Mouse (Mus musculus): ENCODE results near the gene Dcaf1. TPM values are rescaled to one million over a fixed set of nuclear protein-coding genes. Genes with fewer than 3 reads are reported as not detected.

The Dcaf1 gene
- polyA plus RNA-seq, 1 experiment from 2014 or later: 7.9 TPM

DNA sequence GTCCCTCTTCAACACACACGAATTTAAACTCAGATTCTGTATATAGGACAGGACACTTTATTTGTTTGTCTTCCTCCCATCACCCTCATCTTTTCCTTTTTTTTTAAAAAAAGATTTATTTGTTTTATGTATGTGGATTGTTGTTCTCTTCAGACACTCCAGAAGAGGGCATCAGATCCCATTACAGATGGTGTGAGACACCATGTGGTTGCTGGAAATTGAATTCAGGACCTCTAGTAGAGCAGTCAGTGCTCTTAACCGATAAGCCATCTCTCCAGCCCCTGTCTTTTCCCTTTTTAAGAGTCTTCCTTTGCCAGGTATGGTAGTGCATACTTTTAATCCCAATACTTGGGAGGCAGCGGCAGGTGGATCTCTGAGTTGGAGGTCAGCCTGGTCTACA, 35.0 kb downstream of the Dcaf1 start:
- Histone ChIP-seq H3K4me2 (ENCODE audit: low read length) (no peak overlapping the region), H3K27ac (no peak overlapping the region), H3K4me1 (replicated peaks; ENCODE audit: insufficient read depth, low read length) (no peaks in the 10 kb centered on the region), H3K9ac (ENCODE audit: low read depth, low read length) (no peak overlapping the region), H3K27me3 (ENCODE audit: insufficient read depth, low read length) (no peaks in the 10 kb centered on the region), H3K9me3 (replicated peaks; ENCODE audit: low read length) (no peaks in the 10 kb centered on the region), H3K36me3 (ENCODE audit: insufficient read depth, low read length) (peaks cover 52% of the 10 kb centered on the region), H3K4me3 (replicated peaks; ENCODE audit: low read depth, low read length) (no peak overlapping the region)
- DNase-seq (ENCODE audit: low spot score) (no peak), ATAC-seq (replicated peaks; ENCODE audit: low FRiP score, low read depth) (no peak)
- peak; percentile 24; the same call in 1 of the 2 replicates for TF ChIP-seq CTCF (IDR thresholded peaks at IDR 0.05; ENCODE audit: low read depth)
- 89% methylated on average over 3 of the region's 3 CpGs for WGBS

DNA sequence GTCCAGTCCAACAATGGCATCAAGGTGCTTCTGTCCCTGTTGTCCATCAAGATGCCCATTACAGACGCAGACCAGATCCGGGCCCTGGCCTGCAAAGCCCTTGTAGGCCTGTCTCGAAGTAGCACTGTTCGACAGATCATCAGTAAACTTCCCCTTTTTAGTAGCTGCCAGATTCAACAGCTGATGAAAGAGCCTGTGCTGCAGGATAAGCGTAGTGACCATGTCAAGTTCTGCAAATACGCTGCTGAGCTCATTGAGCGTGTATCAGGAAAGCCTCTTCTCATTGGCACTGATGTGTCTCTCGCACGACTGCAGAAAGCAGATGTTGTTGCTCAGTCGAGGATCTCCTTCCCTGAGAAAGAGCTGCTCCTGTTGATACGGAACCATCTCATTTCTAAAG, 36.4 kb downstream of the Dcaf1 start:
- peaks cover 52% of the 10 kb centered on the region for H3K36me3 ChIP-seq (ENCODE audit: insufficient read depth, low read length)

DNA sequence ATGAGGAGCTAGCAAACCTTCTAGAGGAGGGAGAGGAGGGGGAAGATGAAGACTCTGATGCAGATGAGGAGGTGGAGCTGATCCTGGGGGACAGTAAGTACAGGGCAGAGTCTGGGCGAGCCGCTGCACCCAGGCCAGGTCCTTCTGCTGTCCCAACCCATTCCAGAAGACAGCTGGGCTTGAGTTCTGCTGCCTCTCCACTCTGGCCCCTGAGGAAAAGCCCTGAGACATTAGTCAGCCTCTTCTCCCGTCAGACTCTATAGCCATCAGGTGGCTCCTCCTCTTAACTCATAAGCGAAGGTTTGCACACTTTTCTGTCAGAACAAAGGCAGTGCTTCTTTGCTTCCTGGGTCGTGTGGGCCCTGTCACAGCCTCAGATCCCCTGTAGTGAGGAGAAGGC, 52.5 kb downstream of the Dcaf1 start:
- no peaks in the 10 kb centered on the region for H3K4me1 ChIP-seq (replicated peaks; ENCODE audit: insufficient read depth, low read length)
- H3K4me3 ChIP-seq (replicated peaks; ENCODE audit: low read depth, low read length): no peak overlapping the region
- H3K27ac ChIP-seq: no peak overlapping the region
- no peaks in the 10 kb centered on the region for H3K9me3 ChIP-seq (replicated peaks; ENCODE audit: low read length)
- H3K9ac ChIP-seq (ENCODE audit: low read depth, low read length): no peak overlapping the region
- H3K4me2 ChIP-seq (ENCODE audit: low read length): no peak overlapping the region
- no peak for DNase-seq (ENCODE audit: low spot score)
- no peak for TF ChIP-seq CTCF (IDR thresholded peaks at IDR 0.05; ENCODE audit: low read depth)
- ATAC-seq (replicated peaks; ENCODE audit: low FRiP score, low read depth): no peak
- peaks cover 43% of the 10 kb centered on the region for H3K36me3 ChIP-seq (ENCODE audit: insufficient read depth, low read length)
- WGBS: 84% methylated on average over 5 of the region's 5 CpGs
- H3K27me3 ChIP-seq (ENCODE audit: insufficient read depth, low read length): no peaks in the 10 kb centered on the region

More for the DNA sequence above, 36.4 kb downstream of the Dcaf1 start:
- Histone ChIP-seq H3K4me3 (replicated peaks; ENCODE audit: low read depth, low read length) (no peak overlapping the region), H3K4me2 (ENCODE audit: low read length) (no peak overlapping the region), H3K9ac (ENCODE audit: low read depth, low read length) (no peak overlapping the region), H3K9me3 (replicated peaks; ENCODE audit: low read length) (no peaks in the 10 kb centered on the region), H3K27me3 (ENCODE audit: insufficient read depth, low read length) (no peaks in the 10 kb centered on the region), H3K4me1 (replicated peaks; ENCODE audit: insufficient read depth, low read length) (no peaks in the 10 kb centered on the region), H3K27ac (no peak overlapping the region)
- DNase-seq (ENCODE audit: low spot score) (no peak), ATAC-seq (replicated peaks; ENCODE audit: low FRiP score, low read depth) (no peak)
- no peak for TF ChIP-seq CTCF (IDR thresholded peaks at IDR 0.05; ENCODE audit: low read depth)
- 92% methylated on average over 11 of the region's 11 CpGs for WGBS

DNA sequence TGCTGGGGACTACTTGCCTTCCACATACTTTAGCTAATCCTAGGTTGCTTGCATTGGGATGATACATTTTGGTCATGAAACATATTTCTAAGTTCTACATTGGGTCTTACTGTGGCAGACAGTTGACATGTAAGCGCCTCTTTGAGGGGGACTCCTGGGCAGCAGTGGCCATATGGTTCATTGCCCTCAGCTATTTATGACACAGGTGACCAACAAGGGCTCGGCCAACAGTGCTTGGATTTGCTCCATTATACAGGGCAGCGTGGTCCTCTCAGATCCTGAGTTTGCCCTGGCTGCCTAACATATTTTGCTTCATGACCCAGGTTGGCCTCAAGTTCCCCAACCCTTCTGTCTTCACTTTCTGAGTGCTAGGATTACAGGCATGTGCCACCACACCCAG, 55.0 kb downstream of the Dcaf1 start:
- DNase-seq (ENCODE audit: low spot score) (no peak), ATAC-seq (replicated peaks; ENCODE audit: low FRiP score, low read depth) (no peak)
- H3K4me1 ChIP-seq (replicated peaks; ENCODE audit: insufficient read depth, low read length): no peaks in the 10 kb centered on the region
- TF ChIP-seq CTCF (IDR thresholded peaks at IDR 0.05; ENCODE audit: low read depth): no peak
- WGBS: 57% methylated on average over 3 of the region's 3 CpGs
- H3K4me2 ChIP-seq (ENCODE audit: low read length): no peak overlapping the region
- H3K36me3 ChIP-seq (ENCODE audit: insufficient read depth, low read length): peaks cover 43% of the 10 kb centered on the region
- no peaks in the 10 kb centered on the region for H3K9me3 ChIP-seq (replicated peaks; ENCODE audit: low read length)
- no peaks in the 10 kb centered on the region for H3K27me3 ChIP-seq (ENCODE audit: insufficient read depth, low read length)
- no peak overlapping the region for H3K27ac ChIP-seq
- no peak overlapping the region for H3K9ac ChIP-seq (ENCODE audit: low read depth, low read length)
- no peak overlapping the region for H3K4me3 ChIP-seq (replicated peaks; ENCODE audit: low read depth, low read length)

DNA sequence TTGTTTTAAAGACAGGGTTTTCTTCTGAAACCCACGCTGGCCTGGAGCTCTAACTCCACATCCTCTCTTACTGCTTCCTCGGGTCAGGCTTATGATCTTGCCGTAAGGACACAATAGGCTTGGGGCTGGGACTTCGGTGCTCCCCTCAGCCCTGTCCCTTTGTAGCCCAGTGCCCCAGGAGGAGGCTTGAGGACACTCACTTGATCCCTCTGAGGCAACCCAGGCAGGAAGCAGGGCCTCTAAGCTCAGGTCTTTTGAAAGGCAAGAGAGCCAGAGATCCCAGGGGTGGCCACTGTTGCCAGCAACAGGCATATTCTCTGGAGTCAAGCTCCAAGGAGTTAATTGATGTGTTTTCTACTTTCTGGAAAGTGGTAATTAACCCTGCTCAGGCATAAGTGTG, 57.8 kb downstream of the Dcaf1 start:
- Histone ChIP-seq H3K9me3 (replicated peaks; ENCODE audit: low read length) (no peaks in the 10 kb centered on the region), H3K9ac (ENCODE audit: low read depth, low read length) (no peak overlapping the region), H3K4me2 (ENCODE audit: low read length) (no peak overlapping the region), H3K36me3 (ENCODE audit: insufficient read depth, low read length) (peaks cover 51% of the 10 kb centered on the region), H3K4me1 (replicated peaks; ENCODE audit: insufficient read depth, low read length) (peaks cover 9% of the 10 kb centered on the region), H3K27me3 (ENCODE audit: insufficient read depth, low read length) (no peaks in the 10 kb centered on the region), H3K4me3 (replicated peaks; ENCODE audit: low read depth, low read length) (no peak overlapping the region), H3K27ac (no peak overlapping the region)
- TF ChIP-seq CTCF (IDR thresholded peaks at IDR 0.05; ENCODE audit: low read depth): no peak
- 70% methylated on average over 4 of the region's 4 CpGs for WGBS
- DNase-seq (ENCODE audit: low spot score) (no peak), ATAC-seq (replicated peaks; ENCODE audit: low FRiP score, low read depth) (no peak)

DNA sequence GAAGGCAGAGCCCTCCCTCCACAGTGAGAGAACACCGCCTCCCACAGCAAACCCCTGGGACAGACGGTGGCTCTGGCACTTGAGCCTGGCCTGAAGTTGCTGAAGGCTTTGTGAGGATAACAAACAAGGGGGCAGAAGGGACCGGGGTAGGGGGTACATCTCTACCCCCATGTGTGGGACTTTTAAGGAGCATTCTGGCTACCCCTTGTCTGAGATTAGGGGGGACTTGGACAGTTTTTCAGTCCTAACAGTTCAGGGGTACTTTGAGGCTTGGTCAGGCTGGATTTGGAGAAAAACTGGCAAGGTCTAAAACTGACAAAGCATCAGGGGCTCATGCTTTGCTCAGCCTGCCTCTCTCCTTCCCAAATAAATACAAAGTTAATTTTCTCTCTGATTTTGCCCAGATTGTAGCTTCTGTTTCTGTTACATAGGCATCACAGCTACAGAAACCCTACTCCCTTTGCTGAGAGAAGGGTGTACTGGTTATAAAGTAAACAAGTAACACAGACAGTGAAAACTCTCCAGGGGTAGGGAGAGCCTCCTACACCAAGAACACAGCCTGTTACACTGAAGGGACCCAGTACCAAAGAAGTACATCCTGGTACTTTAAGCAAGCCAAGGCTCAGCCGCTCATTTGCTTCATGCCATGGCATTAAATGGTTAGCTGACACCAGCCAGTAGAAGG, 59.5 kb downstream of the Dcaf1 start:
- DNase-seq (ENCODE audit: low spot score): no peak
- H3K36me3 ChIP-seq (ENCODE audit: insufficient read depth, low read length): peaks cover 40% of the 10 kb centered on the region
- no peak overlapping the region for H3K27ac ChIP-seq
- no peak for TF ChIP-seq CTCF (IDR thresholded peaks at IDR 0.05; ENCODE audit: low read depth)
- no peaks in the 10 kb centered on the region for H3K9me3 ChIP-seq (replicated peaks; ENCODE audit: low read length)
- peaks cover 21% of the 10 kb centered on the region for H3K4me1 ChIP-seq (replicated peaks; ENCODE audit: insufficient read depth, low read length)
- H3K4me2 ChIP-seq (ENCODE audit: low read length): no peak overlapping the region
- no peak overlapping the region for H3K9ac ChIP-seq (ENCODE audit: low read depth, low read length)
- H3K4me3 ChIP-seq (replicated peaks; ENCODE audit: low read depth, low read length): no peak overlapping the region
- no peak for ATAC-seq (replicated peaks; ENCODE audit: low FRiP score, low read depth)
- H3K27me3 ChIP-seq (ENCODE audit: insufficient read depth, low read length): no peaks in the 10 kb centered on the region
- WGBS: 51% methylated on average over 4 of the region's 4 CpGs

DNA sequence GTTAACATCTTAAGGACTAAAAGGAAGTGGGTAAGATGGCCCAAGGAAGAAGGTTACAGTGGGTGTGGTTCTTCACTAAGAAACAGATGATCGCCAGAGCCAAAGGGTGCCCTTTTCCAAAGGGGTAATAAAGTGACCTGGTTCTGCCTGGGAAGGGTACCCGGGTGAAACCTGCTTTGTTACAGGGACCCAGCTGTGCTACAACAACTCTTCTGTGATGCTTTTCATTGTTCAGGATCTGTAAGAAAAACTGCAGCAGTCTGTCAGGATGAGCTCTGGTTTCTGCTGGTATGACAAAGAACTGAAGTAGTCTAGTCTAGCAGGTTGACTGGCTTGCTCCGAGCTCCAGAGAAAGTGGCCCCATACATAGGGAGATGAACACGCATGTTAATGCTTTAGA, 60.5 kb downstream of the Dcaf1 start:
- Histone ChIP-seq H3K27ac (no peak overlapping the region), H3K36me3 (ENCODE audit: insufficient read depth, low read length) (peaks cover 33% of the 10 kb centered on the region), H3K4me2 (ENCODE audit: low read length) (no peak overlapping the region), H3K9me3 (replicated peaks; ENCODE audit: low read length) (no peaks in the 10 kb centered on the region), H3K4me1 (replicated peaks; ENCODE audit: insufficient read depth, low read length) (peaks cover 21% of the 10 kb centered on the region), H3K4me3 (replicated peaks; ENCODE audit: low read depth, low read length) (no peak overlapping the region), H3K9ac (ENCODE audit: low read depth, low read length) (no peak overlapping the region), H3K27me3 (ENCODE audit: insufficient read depth, low read length) (no peaks in the 10 kb centered on the region)
- ATAC-seq (replicated peaks; ENCODE audit: low FRiP score, low read depth) (no peak), DNase-seq (ENCODE audit: low spot score) (no peak)
- 64% methylated on average over 4 of the region's 4 CpGs for WGBS
- no peak for TF ChIP-seq CTCF (IDR thresholded peaks at IDR 0.05; ENCODE audit: low read depth)

Measured in kidney, postnatal 0 days (tissue).